Mouse (Mus musculus): ENCODE data around the gene Gm14139. TPM values are rescaled to one million over a fixed set of nuclear protein-coding genes. Genes with fewer than 3 reads are reported as not detected.
"Not testable (repeated sequence)": the region's sequence is repeated elsewhere in the genome, so short reads cannot be mapped to it uniquely, and the experiment has no call there.

The Gm14139 gene
- not detected in 2 replicates for polyA plus RNA-seq (2014; fragmentation: Nextera tagmentation; extraction: Ambion mirVana)

DNA sequence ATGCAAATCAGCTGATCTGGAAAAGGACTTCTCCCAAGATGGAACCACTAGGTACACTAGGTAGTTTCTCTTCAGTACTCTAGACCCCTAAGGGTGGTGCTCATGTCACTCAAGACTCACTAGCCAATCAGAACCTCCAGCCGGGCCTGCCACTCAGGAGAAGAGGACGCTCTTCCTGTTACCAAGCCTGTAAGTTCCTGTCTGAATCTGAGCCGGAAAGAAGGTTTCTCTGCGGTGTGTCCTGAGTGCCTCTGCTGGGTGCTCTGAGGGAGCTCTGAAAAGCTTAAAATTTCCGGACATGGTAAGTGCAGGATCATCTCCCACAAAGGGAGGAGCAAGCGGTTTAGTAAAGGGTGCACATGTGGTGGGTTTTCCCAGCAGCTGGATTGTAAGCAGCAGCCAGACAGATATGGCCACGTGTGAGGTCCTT is at the start of gene Gm14139:
Gene Gm14139, plus strand, starts transcription at position 186 of the 430 bp plus-strand sequence.
- H3K4me1 ChIP-seq (ENCODE audit: control insufficient read depth, insufficient read depth, low read length); H3K9ac ChIP-seq (ENCODE audit: low read length); H3K4me2 ChIP-seq; H3K4me3 ChIP-seq (ENCODE audit: low read depth, low read length); H3K27ac ChIP-seq (ENCODE audit: low read depth, low read length); ATAC-seq (ENCODE audit: low FRiP score); H3K9me3 ChIP-seq (ENCODE audit: control insufficient read depth, low read length); DNase-seq (ENCODE audit: low spot score, missing footprints); H3K27me3 ChIP-seq (ENCODE audit: control insufficient read depth, insufficient read depth, low read length); H3K36me3 ChIP-seq (ENCODE audit: control insufficient read depth, insufficient read depth, low read length): not testable (repeated sequence)
- 74% methylated on average over 7 of the region's 7 CpGs for WGBS

DNA sequence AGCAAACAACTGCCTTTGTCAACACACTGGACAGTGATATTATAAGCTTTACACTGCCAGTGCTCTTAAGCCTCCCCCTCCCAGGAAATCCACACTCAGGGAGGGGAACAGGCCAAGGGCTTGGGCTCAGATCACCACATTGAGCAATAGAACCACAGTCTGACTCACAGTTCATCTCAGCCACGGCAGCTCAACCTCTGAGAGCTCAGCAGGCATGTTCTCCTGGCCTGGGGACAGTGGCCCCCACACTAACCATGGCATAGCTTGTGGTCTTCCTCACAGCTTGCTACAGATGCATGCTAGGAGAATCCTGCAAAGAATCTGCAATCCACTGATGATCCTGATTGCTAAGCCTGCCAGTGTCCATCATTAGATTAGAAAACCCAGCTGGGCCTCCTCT is 49.6 kb upstream of the Gm14139 start:
- WGBS, result 79% methylated on average over 1 of the region's 1 CpGs
- not testable (repeated sequence) for H3K4me1 ChIP-seq (ENCODE audit: control insufficient read depth, insufficient read depth, low read length); H3K36me3 ChIP-seq (ENCODE audit: control insufficient read depth, insufficient read depth, low read length); H3K4me3 ChIP-seq (ENCODE audit: low read depth, low read length); H3K27me3 ChIP-seq (ENCODE audit: control insufficient read depth, insufficient read depth, low read length); DNase-seq (ENCODE audit: low spot score, missing footprints); H3K9me3 ChIP-seq (ENCODE audit: control insufficient read depth, low read length); ATAC-seq (ENCODE audit: low FRiP score); H3K27ac ChIP-seq (ENCODE audit: low read depth, low read length); H3K4me2 ChIP-seq; H3K9ac ChIP-seq (ENCODE audit: low read length)

- no peak for DNase-seq (ENCODE audit: low spot score, missing footprints)
- Histone ChIP-seq H3K27me3 (ENCODE audit: control insufficient read depth, insufficient read depth, low read length) (no peaks in the 10 kb centered on the region), H3K4me3 (ENCODE audit: low read depth, low read length) (no peak overlapping the region), H3K36me3 (ENCODE audit: control insufficient read depth, insufficient read depth, low read length) (no peaks in the 10 kb centered on the region), H3K4me2 (no peak overlapping the region), H3K9ac (ENCODE audit: low read length) (no peak overlapping the region), H3K27ac (ENCODE audit: low read depth, low read length) (no peak overlapping the region), H3K9me3 (ENCODE audit: control insufficient read depth, low read length) (peaks cover 3% of the 10 kb centered on the region; the same call in 1 of the 2 replicates), H3K4me1 (ENCODE audit: control insufficient read depth, insufficient read depth, low read length) (peaks cover 4% of the 10 kb centered on the region)
- 93% methylated on average over 2 of the region's 2 CpGs for WGBS
- ATAC-seq (ENCODE audit: low FRiP score), result no peak
Measured at GRCm38 (mm10) chr2:150132773-150133172, 48.8 kb upstream of the Gm14139 start.

- Histone ChIP-seq H3K36me3 (ENCODE audit: control insufficient read depth, insufficient read depth, low read length) (no peaks in the 10 kb centered on the region), H3K4me1 (ENCODE audit: control insufficient read depth, insufficient read depth, low read length) (peaks cover 4% of the 10 kb centered on the region), H3K9me3 (ENCODE audit: control insufficient read depth, low read length) (no peaks in the 10 kb centered on the region), H3K27me3 (ENCODE audit: control insufficient read depth, insufficient read depth, low read length) (no peaks in the 10 kb centered on the region), H3K27ac (ENCODE audit: low read depth, low read length) (no peak within 1 kb of the TSS), H3K9ac (ENCODE audit: low read length) (peak within 1 kb of the TSS; percentile 82), H3K4me3 (ENCODE audit: low read depth, low read length) (peak within 1 kb of the TSS; percentile 69), H3K4me2 (peak within 1 kb of the TSS; percentile 63)
- WGBS, result under 1% methylated on average over 13 of the region's 13 CpGs
- DNase-seq (ENCODE audit: low spot score, missing footprints), result peak; percentile 96
- ATAC-seq (ENCODE audit: low FRiP score), result peak; percentile 100
Measured at GRCm38 (mm10) chr2:150136435-150136897, 45.1 kb upstream of the Gm14139 start, which contains the start of gene Zfp120. TSS of gene Zfp120 (minus strand) at chr2:150136708.

DNA sequence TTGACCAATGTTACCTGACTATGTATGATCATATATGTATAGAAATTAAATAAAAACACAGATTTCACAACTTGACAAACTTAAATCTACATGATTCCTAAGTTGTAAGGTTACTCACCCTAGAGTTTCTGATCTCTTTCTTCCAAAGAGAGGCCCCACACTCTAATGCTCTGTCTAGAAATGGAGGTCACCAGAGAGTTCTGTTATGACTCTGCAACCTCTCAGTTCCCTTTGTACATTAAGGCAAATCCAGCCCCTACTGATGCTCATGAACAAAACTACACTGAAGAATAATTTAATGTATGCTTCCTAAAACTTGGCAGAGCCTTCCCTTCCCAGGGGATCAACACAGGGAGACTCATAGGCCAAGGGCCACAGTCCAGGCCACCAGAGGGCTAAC is 14.9 kb upstream of the Gm14139 start:
- DNase-seq (ENCODE audit: low spot score, missing footprints) (no peak), ATAC-seq (ENCODE audit: low FRiP score) (no peak)
- Histone ChIP-seq H3K4me1 (ENCODE audit: control insufficient read depth, insufficient read depth, low read length) (no peaks in the 10 kb centered on the region), H3K4me3 (ENCODE audit: low read depth, low read length) (no peak overlapping the region), H3K4me2 (no peak overlapping the region), H3K27ac (ENCODE audit: low read depth, low read length) (no peak overlapping the region), H3K9ac (ENCODE audit: low read length) (no peak overlapping the region), H3K27me3 (ENCODE audit: control insufficient read depth, insufficient read depth, low read length) (no peaks in the 10 kb centered on the region), H3K9me3 (ENCODE audit: control insufficient read depth, low read length) (no peaks in the 10 kb centered on the region), H3K36me3 (ENCODE audit: control insufficient read depth, insufficient read depth, low read length) (no peaks in the 10 kb centered on the region)

DNA sequence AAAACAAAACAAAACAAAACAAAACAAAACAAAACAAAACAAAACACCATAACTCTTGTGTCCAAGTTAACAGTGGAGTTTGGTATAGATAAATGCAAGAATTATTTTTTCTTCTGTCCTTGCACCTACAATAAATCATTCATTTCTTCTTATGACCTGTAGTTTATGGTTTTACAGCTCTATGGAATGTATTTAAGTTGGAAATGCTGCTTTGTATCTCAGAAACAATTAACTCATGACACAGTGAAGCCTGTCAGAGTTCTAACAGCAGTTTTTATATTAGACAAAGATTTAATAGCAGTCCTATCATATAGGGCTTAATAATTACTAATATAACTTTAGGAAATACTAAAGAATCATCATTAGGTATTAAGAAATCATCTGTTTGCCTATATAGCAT is 7.7 kb upstream of the Gm14139 start:
- no peak overlapping the region for H3K4me3 ChIP-seq (ENCODE audit: low read depth, low read length)
- no peaks in the 10 kb centered on the region for H3K4me1 ChIP-seq (ENCODE audit: control insufficient read depth, insufficient read depth, low read length)
- H3K27me3 ChIP-seq (ENCODE audit: control insufficient read depth, insufficient read depth, low read length), result no peaks in the 10 kb centered on the region
- no peak overlapping the region for H3K9ac ChIP-seq (ENCODE audit: low read length)
- DNase-seq (ENCODE audit: low spot score, missing footprints) (no peak), ATAC-seq (ENCODE audit: low FRiP score) (no peak)
- no peak overlapping the region for H3K4me2 ChIP-seq
- H3K27ac ChIP-seq (ENCODE audit: low read depth, low read length), result no peak overlapping the region
- no peaks in the 10 kb centered on the region for H3K36me3 ChIP-seq (ENCODE audit: control insufficient read depth, insufficient read depth, low read length)
- peaks cover 4% of the 10 kb centered on the region; the same call in 1 of the 2 replicates for H3K9me3 ChIP-seq (ENCODE audit: control insufficient read depth, low read length)

- H3K4me3 ChIP-seq (ENCODE audit: low read depth, low read length); H3K9me3 ChIP-seq (ENCODE audit: control insufficient read depth, low read length); H3K27me3 ChIP-seq (ENCODE audit: control insufficient read depth, insufficient read depth, low read length); H3K27ac ChIP-seq (ENCODE audit: low read depth, low read length); H3K4me2 ChIP-seq; DNase-seq (ENCODE audit: low spot score, missing footprints); H3K4me1 ChIP-seq (ENCODE audit: control insufficient read depth, insufficient read depth, low read length); H3K36me3 ChIP-seq (ENCODE audit: control insufficient read depth, insufficient read depth, low read length); ATAC-seq (ENCODE audit: low FRiP score); H3K9ac ChIP-seq (ENCODE audit: low read length): not testable (repeated sequence)
- WGBS, result 80% methylated on average over 4 of the region's 4 CpGs
Measured at GRCm38 (mm10) chr2:150179579-150179978, 2.0 kb upstream of the Gm14139 start, which contains the start of gene Gm10770. TSS of gene Gm10770 (minus strand) at chr2:150179679.

GRCm38 (mm10) chr2:150181046-150181445 is 509 bp upstream of the Gm14139 start:
- not testable (repeated sequence) for H3K4me3 ChIP-seq (ENCODE audit: low read depth, low read length); H3K4me2 ChIP-seq; H3K4me1 ChIP-seq (ENCODE audit: control insufficient read depth, insufficient read depth, low read length); H3K9ac ChIP-seq (ENCODE audit: low read length); H3K27ac ChIP-seq (ENCODE audit: low read depth, low read length); H3K9me3 ChIP-seq (ENCODE audit: control insufficient read depth, low read length); H3K36me3 ChIP-seq (ENCODE audit: control insufficient read depth, insufficient read depth, low read length); DNase-seq (ENCODE audit: low spot score, missing footprints); ATAC-seq (ENCODE audit: low FRiP score); H3K27me3 ChIP-seq (ENCODE audit: control insufficient read depth, insufficient read depth, low read length)

DNA sequence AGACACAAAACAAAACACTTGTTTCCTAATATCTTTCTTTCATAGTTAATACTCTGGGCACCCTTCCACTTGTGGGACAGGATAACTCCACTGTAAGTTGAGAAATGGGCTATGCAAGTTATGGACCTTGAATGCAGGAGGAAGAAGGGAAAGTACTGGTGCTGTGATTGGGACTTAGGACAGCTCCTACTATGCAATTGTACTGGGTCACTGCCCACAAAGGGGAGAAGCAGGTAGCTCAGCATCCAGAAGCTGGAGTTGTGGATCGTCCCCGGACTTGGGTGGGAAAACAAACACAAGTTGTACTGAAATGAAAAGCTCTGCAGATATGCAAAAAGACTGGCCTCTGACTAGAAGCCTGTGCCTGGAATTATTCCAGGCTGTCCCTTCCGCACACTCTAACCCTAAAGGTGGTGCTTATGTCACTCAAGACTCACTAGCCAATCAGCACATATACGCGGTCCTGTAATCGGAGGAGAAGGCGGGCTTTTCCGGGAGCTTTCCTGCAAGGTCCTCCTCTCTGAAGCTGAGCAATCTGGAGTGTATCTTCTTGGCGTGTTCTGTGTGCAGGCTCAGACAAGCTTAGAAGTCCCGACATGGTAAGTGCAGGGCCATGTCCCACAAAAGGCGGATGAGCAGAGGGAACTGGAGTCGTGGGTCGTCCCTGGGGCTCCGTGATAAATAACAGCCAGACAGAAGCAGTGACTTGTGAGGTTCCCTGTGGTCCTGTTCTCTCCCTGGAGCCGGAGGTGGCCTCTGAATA is 36.2 kb downstream of the Gm14139 start, which contains the start of gene Zfp937:
Gene Zfp937, plus strand, starts transcription at position 474 of the 763 bp plus-strand sequence.
- under 1% methylated on average over 15 of the region's 15 CpGs for WGBS
- H3K4me3 ChIP-seq (ENCODE audit: low read depth, low read length), result peak within 1 kb of the TSS; percentile 34
- H3K27me3 ChIP-seq (ENCODE audit: control insufficient read depth, insufficient read depth, low read length); H3K36me3 ChIP-seq (ENCODE audit: control insufficient read depth, insufficient read depth, low read length); H3K4me1 ChIP-seq (ENCODE audit: control insufficient read depth, insufficient read depth, low read length); H3K9me3 ChIP-seq (ENCODE audit: control insufficient read depth, low read length); H3K27ac ChIP-seq (ENCODE audit: low read depth, low read length): not testable (repeated sequence)
- DNase-seq (ENCODE audit: low spot score, missing footprints) (peak; percentile 96), ATAC-seq (ENCODE audit: low FRiP score) (peak; percentile 100)
- peak within 1 kb of the TSS; percentile 38 for H3K4me2 ChIP-seq
- H3K9ac ChIP-seq (ENCODE audit: low read length), result peak within 1 kb of the TSS; percentile 47
